8 mouse cellular contexts compared by ENCODE assay signal in the genomic region with DNA sequence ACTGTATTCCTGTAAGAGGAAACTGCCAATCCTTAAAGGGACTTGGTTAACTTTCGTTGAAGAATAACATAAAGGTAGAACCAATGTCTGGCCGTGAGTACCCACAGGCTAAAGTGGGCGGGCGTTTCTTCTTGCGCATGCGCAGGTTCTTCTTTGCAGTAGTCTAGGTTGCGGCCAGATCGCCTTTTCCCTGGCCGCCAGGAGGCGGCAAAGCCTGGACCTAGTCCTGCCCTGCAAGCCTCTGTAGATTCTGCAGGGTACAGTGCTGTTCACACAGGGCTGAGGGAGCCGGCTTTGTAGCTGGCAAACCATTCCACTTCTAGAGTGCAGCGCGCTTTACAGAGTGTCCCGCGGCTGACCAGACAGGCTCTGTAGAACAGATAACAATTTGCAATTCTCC. TPM values are rescaled to one million over a fixed set of nuclear protein-coding genes. Genes with fewer than 3 reads are reported as not detected.
DNase-seq lines count a peak whose midpoint lies in the region; ATAC-seq and TF ChIP-seq lines count a peak whose summit lies in the region.

No protein-coding gene starts in this region.

- TF ChIP-seq EP300 in liver, postnatal 0 days (IDR thresholded peaks at IDR 0.05; ENCODE audit: low read depth), result no peak

- H3K9me3 ChIP-seq in E14TG2a.4 (ENCODE audit: low read length), result no peaks in the 10 kb centered on the region
- no peaks in the 10 kb centered on the region for H3K9me3 ChIP-seq in forebrain, embryonic 16.5 days (ENCODE audit: control insufficient read depth, low read length)
- H3K9me3 ChIP-seq in liver, postnatal 0 days (ENCODE audit: low read length), result no peaks in the 10 kb centered on the region

- intact Hi-C loops in heart, postnatal 25 days (cut with DNase I), result loop anchor here (1.0 kb wide), 1 partner anchor 137 kb away; no protein-coding TSS in a partner anchor

- TF ChIP-seq CTCF in E14TG2a.4 (conservative IDR thresholded peaks at IDR 0.05; ENCODE audit: low read length), result peak; percentile 79
- TF ChIP-seq CTCF in liver, postnatal 0 days (IDR thresholded peaks at IDR 0.05; ENCODE audit: low read depth), result peak; percentile 86

- peak; percentile 94 to 95 for DNase-seq in cerebellum, adult 18-20 months
- peak; percentile 66 for DNase-seq in heart, postnatal 25 days (ENCODE audit: low spot score)
- peak; percentile 64 to 92 for DNase-seq in layer of hippocampus, adult 18-20 months (ENCODE audit: low spot score in 2 of 2)
- DNase-seq in liver, postnatal 0 days, result peak; percentile 92
- peak; percentile 97 for DNase-seq in testis, postnatal 10 days (ENCODE audit: low spot score)

- H3K27me3 ChIP-seq in E14TG2a.4 (ENCODE audit: insufficient read depth, low read length), result peaks cover 15% of the 10 kb centered on the region
- H3K27me3 ChIP-seq in forebrain, embryonic 16.5 days (replicated peaks; ENCODE audit: control insufficient read depth, insufficient read depth, low read length), result no peaks in the 10 kb centered on the region
- H3K27me3 ChIP-seq in liver, postnatal 0 days (ENCODE audit: insufficient read depth, low read length), result no peaks in the 10 kb centered on the region

- H3K4me1 ChIP-seq in E14TG2a.4 (replicated peaks; ENCODE audit: low read depth, low read length), result peaks cover 38% of the 10 kb centered on the region
- H3K4me1 ChIP-seq in forebrain, embryonic 16.5 days (replicated peaks; ENCODE audit: control insufficient read depth, insufficient read depth, low read length), result peaks cover 5% of the 10 kb centered on the region
- peaks cover 8% of the 10 kb centered on the region for H3K4me1 ChIP-seq in liver, postnatal 0 days (ENCODE audit: insufficient read depth)

- peak; percentile 98 for ATAC-seq in forebrain, embryonic 16.5 days
- peak; percentile 92 for ATAC-seq in liver, postnatal 0 days
- ATAC-seq in neutrophil, adult 5-6 weeks (ENCODE audit: extremely low read depth, insufficient number of reproducible peaks, low FRiP score, poor library complexity, severe bottlenecking), result peak; percentile 48; the same call in 1 of the 2 replicates

- H3K4me3 ChIP-seq in E14TG2a.4 (replicated peaks; ENCODE audit: low read length), result no peak overlapping the region
- H3K4me3 ChIP-seq in forebrain, embryonic 16.5 days (replicated peaks; ENCODE audit: low read length), result no peak overlapping the region
- no peak overlapping the region for H3K4me3 ChIP-seq in liver, postnatal 0 days (ENCODE audit: low read depth, low read length)

- 8% methylated on average over 15 of the region's 15 CpGs for WGBS in forebrain, embryonic 16.5 days
- WGBS in liver, postnatal 0 days (ENCODE audit: insufficient replicate concordance), result 16% methylated on average over 15 of the region's 15 CpGs

- no peak overlapping the region for H3K9ac ChIP-seq in forebrain, embryonic 16.5 days (replicated peaks; ENCODE audit: low read depth, low read length)
- H3K9ac ChIP-seq in liver, postnatal 0 days (replicated peaks), result no peak overlapping the region

- peaks cover 47% of the 10 kb centered on the region for H3K36me3 ChIP-seq in E14TG2a.4 (ENCODE audit: insufficient read depth, low read length)
- 0 out of 2 replicates have a peak, but pooled peaks cover 2% of the 10 kb centered on the region for H3K36me3 ChIP-seq in forebrain, embryonic 16.5 days (ENCODE audit: control insufficient read depth, insufficient read depth)
- H3K36me3 ChIP-seq in liver, postnatal 0 days (replicated peaks; ENCODE audit: insufficient read depth, low read length), result peaks cover 43% of the 10 kb centered on the region

- H3K27ac ChIP-seq in forebrain, embryonic 16.5 days (ENCODE audit: low read length), result no peak overlapping the region
- no peak overlapping the region for H3K27ac ChIP-seq in liver, postnatal 0 days (ENCODE audit: low read depth)

- peak overlapping the region; percentile 31 for H3K4me2 ChIP-seq in forebrain, embryonic 16.5 days (ENCODE audit: low read length)
- 0 out of 2 replicates have a peak overlapping the region, but pooled peaks have one; percentile 4 for H3K4me2 ChIP-seq in liver, postnatal 0 days (ENCODE audit: low read depth, low read length)

RNA-seq across cellular contexts. Expression of gene Map2k3, which starts 22.0 kb away (rescaled TPM):
- 33.6 and 38.1 TPM in 2 replicates for polyA plus RNA-seq in forebrain, embryonic 16.5 days (2015; fragmentation: Nextera tagmentation; extraction: Ambion mirVana)
- total RNA-seq in heart, postnatal 25 days (2021), result 10 to 100 TPM; 73.6 to 81.8 TPM
- total RNA-seq in layer of hippocampus, adult 18-20 months (2021), result 10 to 100 TPM; 12.0 to 12.8 TPM
- polyA plus RNA-seq in liver, postnatal 0 days (2015; fragmentation: Nextera tagmentation; extraction: Ambion mirVana), result 61.7 and 66.5 TPM in 2 replicates
- 44.1 and 49.0 TPM in 2 replicates for total RNA-seq in neutrophil, adult 5-6 weeks (2017)

RNA-seq across cellular contexts. Expression of gene Natd1, which starts 39.3 kb away (rescaled TPM):
- polyA plus RNA-seq in forebrain, embryonic 16.5 days (2015; fragmentation: Nextera tagmentation; extraction: Ambion mirVana), result 32.5 and 35.0 TPM in 2 replicates
- 10 to 100 TPM; 14.6 to 14.9 TPM for total RNA-seq in heart, postnatal 25 days (2021)
- total RNA-seq in layer of hippocampus, adult 18-20 months (2021), result 10 to 100 TPM in 1 of 2 experiments, 1 to 10 TPM in 1; 9.6 to 12.1 TPM
- 6.0 and 6.2 TPM in 2 replicates for polyA plus RNA-seq in liver, postnatal 0 days (2015; fragmentation: Nextera tagmentation; extraction: Ambion mirVana)
- 6.4 and 6.5 TPM in 2 replicates for total RNA-seq in neutrophil, adult 5-6 weeks (2017)

Comparison
In these comparisons a context has a peak if more than half of its experiments do, and no peak if none do; other contexts are left out.
1. ATAC-seq: peak in every context shown above with its lines; median percentile 98 in forebrain, embryonic 16.5 days; 92 in liver, postnatal 0 days; 48 in neutrophil, adult 5-6 weeks.